Mouse (Mus musculus) stomach, embryonic 15.5 days (tissue): ENCODE data around the gene 4931414P19Rik. TPM values are rescaled to one million over a fixed set of nuclear protein-coding genes. Genes with fewer than 3 reads are reported as not detected.

Experiments
- ATAC-seq: fragments of 200-750 bp; cut with Nextera tagmentation; 2 replicates; pipeline ENCODE4 v1.8.0; 2017; ENCODE audit warnings: low read depth, moderate number of reproducible peaks, moderate TSS enrichment; ENCODE audit not compliant: insufficient read depth, low FRiP score
- H3K27ac ChIP-seq: fragments of 300-500 bp; sonication (generic); 2 replicates; pipeline ENCODE4 v1.5.1; 2015; ENCODE audit warnings: mild to moderate bottlenecking, inconsistent platforms
- H3K27me3 ChIP-seq: fragments of 300-500 bp; sonication (generic); replicated peaks from 2 replicates; pipeline ENCODE4 v1.6.1; 2015; ENCODE audit warnings: inconsistent platforms
- H3K36me3 ChIP-seq: fragments of 300-500 bp; sonication (generic); 2 replicates; pipeline ENCODE4 v1.6.1; 2015; ENCODE audit warnings: inconsistent platforms
- H3K4me1 ChIP-seq: fragments of 300-500 bp; sonication (generic); 2 replicates; pipeline ENCODE4 v1.6.1; 2015; ENCODE audit warnings: inconsistent platforms
- H3K4me2 ChIP-seq: fragments of 300-500 bp; sonication (generic); 2 replicates; pipeline ENCODE4 v1.6.1; 2015; ENCODE audit warnings: mild to moderate bottlenecking, inconsistent platforms
- H3K4me3 ChIP-seq: fragments of 300-500 bp; sonication (generic); replicated peaks from 2 replicates; pipeline ENCODE4 v1.5.1; 2015; ENCODE audit warnings: inconsistent platforms
- H3K9ac ChIP-seq: fragments of 300-500 bp; sonication (generic); 2 replicates; pipeline ENCODE4 v1.6.1; 2015; ENCODE audit warnings: inconsistent platforms
- H3K9me3 ChIP-seq: fragments of 300-500 bp; sonication (generic); 2 replicates; pipeline ENCODE4 v1.6.1; 2016; ENCODE audit warnings: inconsistent platforms
- WGBS: fragments of 180-500 bp; shearing (Covaris S2); methylation state at CpG from one replicate; pipeline ENCODE4 v1.1.7; 2015; 5-methylcytosine and 5-hydroxymethylcytosine counted together
- polyA plus RNA-seq: library from polyadenylated mRNA; unstranded; fragments of >200 nt; fragmentation: Nextera tagmentation; extraction: Ambion mirVana; gene quantifications from 2 replicates; pipeline ENCODE4 v1.2.1, GENCODE M21; 2015

Gene 4931414P19Rik
- polyA plus RNA-seq, 1 experiment from 2014 or later: 8.3 TPM

DNA sequence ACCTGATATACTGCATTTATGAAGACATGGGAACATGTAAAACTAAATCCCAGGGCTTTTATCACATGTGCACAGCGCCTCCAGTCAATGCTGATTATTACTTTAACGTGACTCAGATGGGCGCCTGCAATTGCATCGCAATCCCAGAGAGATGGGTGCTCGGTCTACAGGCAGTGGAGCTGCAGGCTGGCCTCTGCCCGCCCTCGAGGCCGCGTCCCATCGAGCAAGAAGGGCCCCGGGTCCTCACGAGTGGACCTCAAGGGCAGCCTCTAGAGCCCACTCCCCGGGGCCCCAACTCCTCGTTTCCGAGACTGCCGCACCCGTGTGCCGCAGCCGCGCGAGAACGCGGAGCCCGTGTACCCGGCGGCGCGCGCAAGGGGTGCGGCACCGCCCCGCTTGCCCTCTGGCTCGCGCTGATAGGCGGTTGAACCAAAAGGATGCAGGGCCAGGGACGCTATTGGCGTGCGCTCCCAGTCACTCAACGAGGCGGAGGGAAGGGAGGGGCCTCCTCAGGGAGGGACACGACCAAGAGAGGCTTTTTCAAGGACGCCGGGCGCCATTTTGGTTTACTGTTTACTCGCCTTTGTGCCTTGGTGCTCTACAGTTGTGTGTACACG is 2.6 kb downstream of the 4931414P19Rik start:
- Histone ChIP-seq H3K4me2 (peak overlapping the region; percentile 53), H3K36me3 (no peaks in the 10 kb centered on the region), H3K9ac (peak overlapping the region; percentile 58; the same call in 1 of the 2 replicates), H3K4me3 (peak overlapping the region; percentile 59), H3K27me3 (no peaks in the 10 kb centered on the region), H3K27ac (peak overlapping the region; percentile 93), H3K9me3 (no peaks in the 10 kb centered on the region), H3K4me1 (peaks cover 4% of the 10 kb centered on the region; the same call in 1 of the 2 replicates)
- ATAC-seq: peak; percentile 98
- WGBS: under 1% methylated on average over 46 of the region's 46 CpGs

DNA sequence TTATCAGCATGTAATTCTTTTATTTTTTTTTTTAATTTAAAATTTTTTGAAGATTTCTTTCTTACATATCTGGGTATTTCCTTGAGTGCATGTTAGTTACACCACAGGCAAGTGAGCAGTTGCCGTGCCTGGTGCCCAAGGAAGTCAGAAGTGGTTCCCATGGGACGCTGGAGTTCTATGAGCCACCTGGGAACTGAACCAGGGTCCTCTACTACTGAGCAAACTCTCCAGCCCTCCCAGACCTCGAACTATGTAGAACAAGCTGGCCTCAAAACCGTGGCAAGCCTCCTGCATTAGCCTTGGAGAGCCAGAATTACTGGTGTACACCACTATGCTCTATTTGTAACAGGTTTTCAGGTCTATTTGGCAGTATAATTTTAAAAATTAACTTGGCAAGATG is 3.2 kb downstream of the 4931414P19Rik start:
- Histone ChIP-seq H3K27ac (peak overlapping the region; percentile 93), H3K9ac (peak overlapping the region; percentile 58; the same call in 1 of the 2 replicates), H3K27me3 (no peaks in the 10 kb centered on the region), H3K36me3 (no peaks in the 10 kb centered on the region), H3K9me3 (no peaks in the 10 kb centered on the region), H3K4me1 (peaks cover 4% of the 10 kb centered on the region; the same call in 1 of the 2 replicates), H3K4me3 (peak overlapping the region; percentile 59), H3K4me2 (peak overlapping the region; percentile 53)
- WGBS: 38% methylated on average over 4 of the region's 4 CpGs
- no peak for ATAC-seq

- Histone ChIP-seq H3K4me3 (no peak overlapping the region), H3K4me2 (no peak overlapping the region), H3K4me1 (peaks cover 4% of the 10 kb centered on the region; the same call in 1 of the 2 replicates), H3K9me3 (no peaks in the 10 kb centered on the region), H3K9ac (no peak overlapping the region), H3K27ac (no peak overlapping the region), H3K27me3 (no peaks in the 10 kb centered on the region), H3K36me3 (no peaks in the 10 kb centered on the region)
- WGBS: 36% methylated on average over 2 of the region's 2 CpGs
- no peak for ATAC-seq
These were observed 4.2 kb downstream of the 4931414P19Rik start for GRCm38 (mm10) chr14:54601601-54602000.

DNA sequence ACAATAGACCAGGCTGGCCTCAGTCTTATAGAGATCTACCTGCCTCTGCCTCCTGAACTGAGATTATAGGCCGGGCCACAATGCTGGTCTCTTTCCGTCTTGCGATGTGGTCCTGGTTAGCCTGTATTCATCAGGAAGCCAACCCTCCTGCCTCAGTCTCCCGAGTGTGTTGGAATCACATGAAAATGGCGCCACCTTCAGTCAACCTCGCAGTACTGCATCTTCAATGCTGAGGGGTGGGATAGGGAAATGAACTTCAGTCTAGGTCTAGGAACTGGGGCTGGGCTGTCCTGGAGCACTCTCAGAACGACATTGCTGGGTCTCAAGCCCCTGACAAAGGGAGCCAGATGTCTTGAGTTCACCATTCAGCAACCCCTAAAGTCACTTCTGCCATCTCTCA is 8.7 kb downstream of the 4931414P19Rik start:
- Histone ChIP-seq H3K4me2 (no peak overlapping the region), H3K27me3 (no peaks in the 10 kb centered on the region), H3K27ac (no peak overlapping the region), H3K4me3 (no peak overlapping the region), H3K9ac (no peak overlapping the region), H3K36me3 (0 out of 2 replicates have a peak, but pooled peaks cover 3% of the 10 kb centered on the region), H3K9me3 (no peaks in the 10 kb centered on the region), H3K4me1 (no peaks in the 10 kb centered on the region)
- 75% methylated on average over 7 of the region's 7 CpGs for WGBS
- no peak for ATAC-seq

GRCm38 (mm10) chr14:54594631-54595414 is 11.0 kb downstream of the 4931414P19Rik start:
- no peak for ATAC-seq
- H3K4me2 ChIP-seq: no peak overlapping the region
- H3K4me1 ChIP-seq: no peaks in the 10 kb centered on the region
- H3K36me3 ChIP-seq: 0 out of 2 replicates have a peak, but pooled peaks cover 3% of the 10 kb centered on the region
- no peak overlapping the region for H3K27ac ChIP-seq
- H3K9ac ChIP-seq: no peak overlapping the region
- no peaks in the 10 kb centered on the region for H3K9me3 ChIP-seq
- no peaks in the 10 kb centered on the region for H3K27me3 ChIP-seq
- H3K4me3 ChIP-seq: no peak overlapping the region
- WGBS: 69% methylated on average over 28 of the region's 28 CpGs

GRCm38 (mm10) chr14:54594055-54594454 is 11.7 kb downstream of the 4931414P19Rik start:
- Histone ChIP-seq H3K4me3 (no peak overlapping the region), H3K27me3 (no peaks in the 10 kb centered on the region), H3K4me2 (no peak overlapping the region), H3K9ac (no peak overlapping the region), H3K9me3 (no peaks in the 10 kb centered on the region), H3K27ac (no peak overlapping the region), H3K36me3 (0 out of 2 replicates have a peak, but pooled peaks cover 3% of the 10 kb centered on the region), H3K4me1 (no peaks in the 10 kb centered on the region)
- ATAC-seq: no peak
- 95% methylated on average over 3 of the region's 3 CpGs for WGBS

DNA sequence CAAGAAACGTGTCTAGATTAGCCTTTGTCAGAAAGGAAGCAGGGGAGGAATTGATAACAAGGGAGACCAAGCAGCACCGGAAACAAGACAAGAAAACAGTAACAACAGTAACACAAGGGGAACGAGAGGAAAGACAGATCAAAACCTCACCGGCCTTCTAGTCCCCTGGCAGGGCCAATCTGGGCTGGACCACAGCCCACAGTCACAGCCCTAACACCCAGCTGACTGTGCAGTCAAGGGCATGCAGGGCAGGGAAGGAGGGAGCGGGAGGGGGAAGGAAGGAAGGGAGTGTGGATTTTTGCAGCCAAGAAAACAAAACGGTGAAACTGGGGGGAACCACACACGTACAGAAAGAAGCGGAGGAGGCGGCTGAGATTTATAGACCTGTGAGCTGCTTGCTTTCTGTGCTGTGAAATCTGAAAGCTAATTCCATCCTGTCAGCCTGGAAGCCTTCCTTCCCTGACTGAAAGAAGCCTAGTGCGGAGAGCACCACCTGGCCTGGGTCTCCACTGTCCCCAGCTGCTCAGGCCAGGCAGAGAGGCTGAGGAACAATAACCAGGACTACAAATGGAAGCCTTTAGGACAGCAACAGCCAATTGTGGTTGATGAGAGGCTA is 13.4 kb downstream of the 4931414P19Rik start:
- no peaks in the 10 kb centered on the region for H3K9me3 ChIP-seq
- no peaks in the 10 kb centered on the region for H3K27me3 ChIP-seq
- H3K4me2 ChIP-seq: no peak overlapping the region
- ATAC-seq: no peak; the same call in 1 of the 2 replicates
- H3K4me3 ChIP-seq: no peak overlapping the region
- 0 out of 2 replicates have a peak overlapping the region, but pooled peaks have one; percentile 10 for H3K27ac ChIP-seq
- 0 out of 2 replicates have a peak, but pooled peaks cover 3% of the 10 kb centered on the region for H3K36me3 ChIP-seq
- H3K9ac ChIP-seq: no peak overlapping the region
- WGBS: 47% methylated on average over 10 of the region's 10 CpGs
- H3K4me1 ChIP-seq: no peaks in the 10 kb centered on the region

- Histone ChIP-seq H3K27ac (no peak overlapping the region), H3K4me2 (no peak overlapping the region), H3K9me3 (no peaks in the 10 kb centered on the region), H3K27me3 (no peaks in the 10 kb centered on the region), H3K9ac (no peak overlapping the region), H3K4me1 (no peaks in the 10 kb centered on the region), H3K36me3 (0 out of 2 replicates have a peak, but pooled peaks cover 3% of the 10 kb centered on the region), H3K4me3 (no peak overlapping the region)
- ATAC-seq: no peak
- 96% methylated on average over 16 of the region's 16 CpGs for WGBS
These were observed 14.7 kb downstream of the 4931414P19Rik start for GRCm38 (mm10) chr14:54591056-54591455.

GRCm38 (mm10) chr14:54583681-54584338 is 22.0 kb downstream of the 4931414P19Rik start:
- peak; percentile 40; the same call in 1 of the 2 replicates for ATAC-seq
- no peaks in the 10 kb centered on the region for H3K27me3 ChIP-seq
- H3K36me3 ChIP-seq: 0 out of 2 replicates have a peak, but pooled peaks cover 4% of the 10 kb centered on the region
- 26% methylated on average over 7 of the region's 7 CpGs for WGBS
- H3K4me1 ChIP-seq: no peaks in the 10 kb centered on the region
- no peak overlapping the region for H3K4me2 ChIP-seq
- H3K4me3 ChIP-seq: no peak overlapping the region
- H3K27ac ChIP-seq: 0 out of 2 replicates have a peak overlapping the region, but pooled peaks have one; percentile 37
- no peaks in the 10 kb centered on the region for H3K9me3 ChIP-seq
- no peak overlapping the region for H3K9ac ChIP-seq

DNA sequence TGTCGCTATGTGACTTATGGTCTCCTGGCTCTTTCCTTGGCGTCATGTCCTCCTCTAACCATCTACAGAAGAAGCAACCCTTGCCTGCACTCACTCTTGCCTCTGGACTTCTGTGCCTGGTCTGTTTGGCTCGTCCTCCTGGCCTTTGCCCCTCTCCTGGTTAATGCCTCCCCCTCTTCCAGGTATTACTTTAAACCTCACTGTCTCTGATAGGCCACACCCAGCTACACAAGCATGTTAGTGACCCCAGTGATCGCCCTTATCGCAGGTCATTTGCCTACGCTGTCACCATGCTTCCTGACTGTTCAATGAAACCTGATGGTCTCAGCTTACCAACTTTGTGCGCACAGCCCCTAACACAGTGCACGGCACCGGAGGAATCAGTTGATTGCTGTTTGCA is 23.3 kb downstream of the 4931414P19Rik start:
- H3K36me3 ChIP-seq: 0 out of 2 replicates have a peak, but pooled peaks cover 4% of the 10 kb centered on the region
- no peak overlapping the region for H3K4me3 ChIP-seq
- no peak overlapping the region for H3K27ac ChIP-seq
- no peaks in the 10 kb centered on the region for H3K9me3 ChIP-seq
- no peak overlapping the region for H3K4me2 ChIP-seq
- peaks cover 4% of the 10 kb centered on the region; the same call in 1 of the 2 replicates for H3K4me1 ChIP-seq
- no peak overlapping the region for H3K9ac ChIP-seq
- ATAC-seq: no peak
- WGBS: 84% methylated on average over 9 of the region's 9 CpGs
- H3K27me3 ChIP-seq: no peaks in the 10 kb centered on the region

DNA sequence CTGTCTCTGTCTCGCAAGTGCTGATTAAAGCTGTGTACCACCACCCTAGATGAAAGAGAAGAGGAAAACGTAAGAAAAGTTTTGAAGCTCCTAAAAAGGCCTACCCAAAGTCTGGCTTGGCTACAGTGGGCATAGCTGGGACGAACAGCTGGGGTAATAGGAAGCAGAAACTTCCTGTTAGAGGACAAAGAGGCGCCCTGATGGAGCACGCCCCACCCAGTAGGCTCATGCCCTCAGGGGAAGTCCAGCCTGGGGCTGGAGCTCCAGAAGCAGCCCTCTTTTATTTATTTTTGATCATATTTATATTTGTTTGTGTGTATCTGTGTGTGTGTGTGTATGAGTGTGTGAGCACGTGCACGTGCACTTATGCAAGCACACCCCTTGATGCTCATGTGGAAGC is 26.2 kb downstream of the 4931414P19Rik start:
- ATAC-seq: no peak
- Histone ChIP-seq H3K36me3 (no peaks in the 10 kb centered on the region), H3K4me1 (peaks cover 15% of the 10 kb centered on the region), H3K27ac (no peak overlapping the region), H3K4me3 (no peak overlapping the region), H3K27me3 (no peaks in the 10 kb centered on the region), H3K9me3 (no peaks in the 10 kb centered on the region), H3K4me2 (no peak overlapping the region), H3K9ac (no peak overlapping the region)
- WGBS: 77% methylated on average over 7 of the region's 7 CpGs
